Comparison of ENCODE assay signal across 22 mouse cellular contexts in the genomic region with DNA sequence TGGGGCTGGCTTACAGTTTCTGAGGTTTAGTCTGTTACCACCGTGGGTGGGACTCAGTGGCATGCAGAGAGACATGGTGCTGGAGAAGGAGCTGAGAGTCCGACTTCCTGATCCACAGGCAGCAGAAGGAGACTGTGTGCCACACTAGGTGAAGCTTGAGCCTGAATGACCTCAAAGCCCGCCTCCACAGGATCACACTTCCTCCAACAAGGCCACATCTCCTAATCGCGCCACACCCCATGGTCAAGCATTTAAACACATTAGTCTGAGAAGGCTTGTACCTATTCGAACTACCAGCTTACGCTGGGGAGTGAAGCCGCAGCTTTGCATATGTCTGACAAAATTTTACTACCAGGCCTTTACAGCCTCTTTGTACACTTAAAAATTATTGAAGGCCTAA. TPM values are rescaled to one million over a fixed set of nuclear protein-coding genes. Genes with fewer than 3 reads are reported as not detected.
"Had no signal": no experiment of that assay in that cellular context is flagged by ENCODE, and none has a peak within 500 bp of the region (broad histone marks: within the 10 kb centered on the region; RNA-seq: fewer than 3 reads in every experiment).

No protein-coding gene starts in this region.

- H3K9ac ChIP-seq: intestine, embryonic 15.5 days; limb, embryonic 15.5 days; liver, embryonic 12.5 days; neural tube, embryonic 13.5 days had no signal

- H3K4me3 ChIP-seq: intestine, embryonic 15.5 days; layer of hippocampus, adult 2 months; limb, embryonic 15.5 days; liver, embryonic 12.5 days; megakaryocyte, embryonic 14.5 days; neural tube, embryonic 13.5 days had no signal

- H3K4me2 ChIP-seq: intestine, embryonic 15.5 days; limb, embryonic 15.5 days; liver, embryonic 12.5 days; midbrain, embryonic 11.5 days; neural tube, embryonic 13.5 days had no signal

- H3K36me3 ChIP-seq: intestine, embryonic 15.5 days had no signal

- DNase-seq: kidney, adult 18-20 months; kidney, postnatal 10 days; kidney, postnatal 4 days; left cerebral cortex, postnatal 4 days; retina, postnatal 1 day; right cerebral cortex, postnatal 4 days; thymus, postnatal 4 days had no signal

- H3K9me3 ChIP-seq: intestine, embryonic 15.5 days; limb, embryonic 15.5 days; liver, embryonic 12.5 days; megakaryocyte, embryonic 14.5 days; neural tube, embryonic 13.5 days had no signal

- H3K27ac ChIP-seq: intestine, embryonic 15.5 days; limb, embryonic 15.5 days; liver, embryonic 12.5 days; neural tube, embryonic 13.5 days had no signal

- H3K27me3 ChIP-seq: intestine, embryonic 15.5 days; limb, embryonic 15.5 days; liver, embryonic 12.5 days; megakaryocyte, embryonic 14.5 days; neural tube, embryonic 13.5 days had no signal

- ATAC-seq: intestine, embryonic 15.5 days; liver, embryonic 12.5 days; midbrain, embryonic 16.5 days had no signal

RNA-seq across cellular contexts. Expression of a gene that starts 58.6 kb away (rescaled TPM):
- total RNA-seq: layer of hippocampus, adult 2 months; layer of hippocampus, postnatal 14 days; left cerebral cortex, adult 18-20 months; left cerebral cortex, postnatal 10 days; left cerebral cortex, postnatal 4 days had no signal
- polyA plus RNA-seq: intestine, embryonic 15.5 days; kidney, embryonic 14.5 days; limb, embryonic 15.5 days; liver, embryonic 12.5 days; liver, embryonic 16.5 days; midbrain, embryonic 11.5 days; midbrain, embryonic 16.5 days; neural tube, embryonic 13.5 days; spleen, adult 2 months; stomach, embryonic 16.5 days had no signal
